Mouse (Mus musculus) embryonic facial prominence, embryonic 11.5 days (tissue): Measurements from ENCODE around the gene Cops7a. TPM values are rescaled to one million over a fixed set of nuclear protein-coding genes. Genes with fewer than 3 reads are reported as not detected.

Source experiments
- ATAC-seq: fragments of 200-750 bp; cut with Nextera tagmentation; replicated peaks from 2 replicates; pipeline ENCODE4 v1.8.0; 2017; ENCODE audit warnings: low read depth; ENCODE audit not compliant: insufficient number of reproducible peaks, low FRiP score, low TSS enrichment
- DNase-seq: peaks from one replicate; pipeline ENCODE4 v3.0.0-alpha.2; 2015; ENCODE audit warnings: low spot score
- H3K27ac ChIP-seq: fragments of 300-500 bp; sonication (generic); replicated peaks from 2 replicates; pipeline ENCODE4 v1.5.1; 2014; ENCODE audit warnings: mild to moderate bottlenecking, low read depth, low read length, control low read depth
- H3K27me3 ChIP-seq: fragments of 300-500 bp; sonication (generic); 2 replicates; pipeline ENCODE4 v1.6.1; 2014; ENCODE audit warnings: mild to moderate bottlenecking, low read length, moderate library complexity, mixed read lengths; ENCODE audit not compliant: control insufficient read depth, insufficient read depth
- H3K36me3 ChIP-seq: fragments of 300-500 bp; sonication (generic); replicated peaks from 2 replicates; pipeline ENCODE4 v1.6.1; 2014; ENCODE audit warnings: low read depth, mild to moderate bottlenecking, low read length, moderate library complexity, mixed read lengths; ENCODE audit not compliant: control insufficient read depth, insufficient read depth
- H3K4me1 ChIP-seq: fragments of 300-500 bp; sonication (generic); 2 replicates; pipeline ENCODE4 v1.6.1; 2014; ENCODE audit warnings: low read length, mixed read lengths; ENCODE audit not compliant: control insufficient read depth, insufficient read depth
- H3K4me2 ChIP-seq: fragments of 300-500 bp; sonication (generic); 2 replicates; pipeline ENCODE4 v1.6.1; 2014; ENCODE audit warnings: low read depth, mild to moderate bottlenecking, control low read depth, low read length, moderate library complexity
- H3K4me3 ChIP-seq: fragments of 300-500 bp; sonication (generic); 2 replicates; pipeline ENCODE4 v1.5.1; 2014; ENCODE audit warnings: low read depth, low read length, control low read depth
- H3K9ac ChIP-seq: fragments of 300-500 bp; sonication (generic); replicated peaks from 2 replicates; pipeline ENCODE4 v1.6.1; 2014; ENCODE audit warnings: mild to moderate bottlenecking, control low read depth, low read length
- H3K9me3 ChIP-seq: fragments of 300-500 bp; sonication (generic); replicated peaks from 2 replicates; pipeline ENCODE4 v1.6.1; 2016; ENCODE audit warnings: mild to moderate bottlenecking, low read length, inconsistent platforms, mixed read lengths; ENCODE audit not compliant: control insufficient read depth
- WGBS: fragments of 180-500 bp; shearing (Covaris S2); extraction: QIAGEN DNeasy Blood & Tissue Kit; methylation state at CpG from one replicate; pipeline ENCODE4 v1.1.7; 2014; 5-methylcytosine and 5-hydroxymethylcytosine counted together
- polyA plus RNA-seq: library from polyadenylated mRNA; unstranded; fragments of >200 nt; fragmentation: Nextera tagmentation; extraction: Ambion mirVana; gene quantifications from 2 replicates; pipeline ENCODE4 v1.2.1, GENCODE M21; 2014

Gene Cops7a
- polyA plus RNA-seq, 1 experiment from 2014 or later = 118 TPM

DNA sequence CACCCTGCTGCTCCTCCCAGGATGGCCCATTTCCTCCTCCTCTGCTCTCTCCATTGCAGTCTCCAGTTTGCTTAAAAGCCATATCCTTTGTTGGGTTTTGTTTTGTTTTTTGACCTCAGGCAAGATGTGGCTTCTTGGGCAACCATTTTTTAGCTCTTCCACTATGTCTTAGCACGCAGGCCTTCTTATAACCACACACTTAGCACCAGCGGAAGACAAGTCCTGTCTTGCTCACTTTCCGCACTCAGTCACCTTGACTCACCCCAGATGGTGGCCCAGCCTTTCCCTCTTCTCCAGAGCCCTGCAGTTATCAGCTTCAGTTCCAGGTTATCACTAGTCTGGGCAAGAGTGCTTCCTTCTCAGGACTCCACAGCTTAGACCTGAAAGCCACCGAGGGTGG lies 10.1 kb downstream of the Cops7a start:
- Histone ChIP-seq H3K4me2 (no peak overlapping the region), H3K4me1 (no peaks in the 10 kb centered on the region), H3K27me3 (no peaks in the 10 kb centered on the region), H3K36me3 (peaks cover 4% of the 10 kb centered on the region), H3K9me3 (no peaks in the 10 kb centered on the region), H3K9ac (no peak overlapping the region), H3K27ac (no peak overlapping the region), H3K4me3 (no peak overlapping the region)
- ATAC-seq = no peak
- no peak for DNase-seq
- 90% methylated on average over 4 of the region's 4 CpGs for WGBS

DNA sequence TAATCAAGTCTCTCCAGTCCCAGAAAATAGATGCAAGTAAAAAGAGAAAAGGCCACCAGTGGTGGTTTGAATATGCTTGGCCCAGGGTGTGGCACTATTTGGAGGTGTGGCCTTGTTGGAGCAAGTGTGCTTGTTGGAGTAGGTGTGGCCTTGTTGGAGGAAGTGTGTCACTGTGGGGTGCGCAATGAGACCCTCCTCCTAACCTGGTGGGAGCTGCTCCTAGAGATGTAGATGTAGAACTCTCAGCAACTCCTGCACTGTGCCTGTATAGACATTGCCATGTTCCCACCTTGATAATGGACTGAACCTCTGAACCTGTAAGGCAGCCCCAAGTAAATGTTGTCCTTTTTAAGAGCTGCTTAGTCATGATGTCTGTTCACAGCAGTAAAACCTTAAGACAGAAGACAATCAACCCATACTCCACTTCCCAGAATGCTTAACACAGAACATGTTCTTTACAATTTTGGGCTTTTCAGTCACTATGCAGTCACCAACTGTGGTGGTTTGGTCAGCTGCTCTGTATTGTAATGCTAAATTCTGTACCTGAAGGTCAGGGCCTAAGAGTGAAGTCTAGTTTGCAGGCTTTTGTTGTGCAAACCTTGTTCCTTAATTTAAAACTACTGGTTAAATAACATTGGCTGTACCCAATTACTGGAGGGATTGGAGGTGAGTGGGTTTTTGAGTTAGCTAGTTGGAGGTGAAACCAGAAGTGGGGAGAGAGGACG lies 11.2 kb downstream of the Cops7a start:
- ATAC-seq = no peak
- H3K27ac ChIP-seq = no peak overlapping the region
- H3K9ac ChIP-seq = no peak overlapping the region
- 93% methylated on average over 2 of the region's 2 CpGs for WGBS
- DNase-seq = no peak
- H3K4me2 ChIP-seq = no peak overlapping the region
- no peaks in the 10 kb centered on the region for H3K27me3 ChIP-seq
- H3K9me3 ChIP-seq = no peaks in the 10 kb centered on the region
- peaks cover 4% of the 10 kb centered on the region for H3K36me3 ChIP-seq
- H3K4me1 ChIP-seq = no peaks in the 10 kb centered on the region
- H3K4me3 ChIP-seq = no peak overlapping the region

DNA sequence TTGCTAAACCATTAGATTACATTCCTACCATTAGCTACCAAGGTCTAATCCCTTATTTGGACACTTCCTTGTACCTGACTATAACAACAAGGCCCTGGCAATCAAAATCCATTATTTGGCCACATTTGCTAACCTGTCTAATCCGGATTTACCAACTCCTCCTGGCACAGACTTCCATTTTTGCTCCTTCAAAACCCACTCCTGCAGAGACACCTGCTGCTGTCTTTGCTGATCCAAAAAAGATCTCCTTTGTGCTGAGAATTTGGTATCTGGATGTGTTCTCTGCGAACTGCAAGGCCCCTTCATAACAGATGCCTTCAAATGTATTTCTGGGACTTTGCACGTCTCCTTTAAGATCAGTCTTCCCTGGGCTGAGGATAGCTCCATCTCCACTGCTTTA lies 21.8 kb downstream of the Cops7a start:
- H3K4me3 ChIP-seq = no peak overlapping the region
- H3K27me3 ChIP-seq = no peaks in the 10 kb centered on the region
- no peak overlapping the region for H3K4me2 ChIP-seq
- 88% methylated on average over 3 of the region's 3 CpGs for WGBS
- DNase-seq = no peak
- H3K4me1 ChIP-seq = no peaks in the 10 kb centered on the region
- no peak overlapping the region for H3K9ac ChIP-seq
- H3K27ac ChIP-seq = no peak overlapping the region
- H3K9me3 ChIP-seq = no peaks in the 10 kb centered on the region
- ATAC-seq = no peak
- H3K36me3 ChIP-seq = no peaks in the 10 kb centered on the region; the same call in 1 of the 2 replicates

DNA sequence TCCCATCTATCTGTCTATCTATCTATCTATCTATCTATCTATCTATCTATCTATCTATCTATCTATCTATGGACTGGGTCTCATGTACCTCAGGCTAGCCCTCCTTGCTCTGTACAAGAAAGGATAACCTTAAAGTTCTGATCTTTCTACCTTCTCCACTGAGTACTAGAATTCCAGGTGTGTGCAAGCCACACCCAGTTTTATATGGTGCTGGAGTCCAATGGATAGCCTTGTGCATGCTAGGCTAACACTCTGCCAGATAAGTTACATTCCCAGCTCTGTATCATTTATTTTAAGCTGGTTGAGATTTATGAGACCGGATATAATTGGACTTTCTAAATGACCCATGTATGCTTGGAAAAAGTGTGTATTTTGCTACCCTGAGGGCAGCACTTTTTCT lies 23.7 kb downstream of the Cops7a start:
- 97% methylated on average over 1 of the region's 1 CpGs for WGBS
- Histone ChIP-seq H3K4me3 (no peak overlapping the region), H3K27ac (no peak overlapping the region), H3K36me3 (peaks cover 3% of the 10 kb centered on the region), H3K27me3 (no peaks in the 10 kb centered on the region), H3K4me2 (no peak overlapping the region), H3K9me3 (no peaks in the 10 kb centered on the region), H3K4me1 (no peaks in the 10 kb centered on the region), H3K9ac (no peak overlapping the region)
- no peak for ATAC-seq
- no peak for DNase-seq

DNA sequence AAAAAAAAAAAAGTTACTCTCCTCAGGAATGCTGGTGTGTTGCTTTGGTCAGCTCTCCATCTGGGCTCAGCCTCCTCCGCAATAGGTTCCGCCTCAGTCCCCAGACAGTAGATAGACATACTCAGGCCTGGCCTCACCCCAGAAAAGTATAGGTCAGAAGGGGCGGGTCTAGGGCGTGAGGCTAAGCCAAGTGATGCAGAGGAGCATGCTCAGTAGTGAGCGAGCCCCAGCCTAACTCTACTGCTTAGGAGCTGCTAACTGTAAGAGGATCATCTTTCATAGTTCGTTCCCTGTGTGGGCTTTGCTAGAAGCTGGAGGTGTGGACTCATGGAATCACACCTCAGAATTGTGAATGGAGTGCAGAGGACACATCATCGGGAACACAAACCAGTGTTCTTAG lies 26.8 kb downstream of the Cops7a start:
- H3K9me3 ChIP-seq = no peaks in the 10 kb centered on the region
- H3K4me1 ChIP-seq = no peaks in the 10 kb centered on the region
- 96% methylated on average over 7 of the region's 7 CpGs for WGBS
- DNase-seq (no peak), ATAC-seq (no peak)
- peaks cover 15% of the 10 kb centered on the region for H3K36me3 ChIP-seq
- H3K4me2 ChIP-seq = no peak overlapping the region
- H3K27me3 ChIP-seq = no peaks in the 10 kb centered on the region
- no peak overlapping the region for H3K4me3 ChIP-seq
- H3K9ac ChIP-seq = no peak overlapping the region
- H3K27ac ChIP-seq = no peak overlapping the region

GRCm38 (mm10) chr6:124937493-124937892 lies 27.8 kb downstream of the Cops7a start:
- H3K9me3 ChIP-seq = no peaks in the 10 kb centered on the region
- no peak overlapping the region for H3K27ac ChIP-seq
- peaks cover 2% of the 10 kb centered on the region; the same call in 1 of the 2 replicates for H3K4me1 ChIP-seq
- H3K4me2 ChIP-seq = no peak overlapping the region
- H3K27me3 ChIP-seq = no peaks in the 10 kb centered on the region
- ATAC-seq (no peak), DNase-seq (no peak)
- no peak overlapping the region for H3K4me3 ChIP-seq
- WGBS = 81% methylated on average over 2 of the region's 2 CpGs
- peaks cover 15% of the 10 kb centered on the region for H3K36me3 ChIP-seq
- no peak overlapping the region for H3K9ac ChIP-seq

GRCm38 (mm10) chr6:124936681-124937080 lies 28.7 kb downstream of the Cops7a start:
- no peak overlapping the region for H3K4me2 ChIP-seq
- H3K4me1 ChIP-seq = peaks cover 3% of the 10 kb centered on the region; the same call in 1 of the 2 replicates
- WGBS = 74% methylated on average over 1 of the region's 1 CpGs
- no peaks in the 10 kb centered on the region for H3K27me3 ChIP-seq
- no peaks in the 10 kb centered on the region for H3K9me3 ChIP-seq
- no peak overlapping the region for H3K27ac ChIP-seq
- peaks cover 15% of the 10 kb centered on the region for H3K36me3 ChIP-seq
- no peak overlapping the region for H3K4me3 ChIP-seq
- ATAC-seq (no peak), DNase-seq (no peak)
- H3K9ac ChIP-seq = no peak overlapping the region

GRCm38 (mm10) chr6:124934670-124935069 lies 30.7 kb downstream of the Cops7a start:
- no peaks in the 10 kb centered on the region for H3K9me3 ChIP-seq
- no peak overlapping the region for H3K9ac ChIP-seq
- WGBS = 92% methylated on average over 7 of the region's 7 CpGs
- DNase-seq (no peak), ATAC-seq (no peak)
- no peak overlapping the region for H3K4me3 ChIP-seq
- no peak overlapping the region for H3K27ac ChIP-seq
- peaks cover 15% of the 10 kb centered on the region for H3K36me3 ChIP-seq
- H3K4me2 ChIP-seq = no peak overlapping the region
- H3K4me1 ChIP-seq = peaks cover 7% of the 10 kb centered on the region; the same call in 1 of the 2 replicates
- no peaks in the 10 kb centered on the region for H3K27me3 ChIP-seq
